In genomic region chr11:68386589-68387440, GRCm38 (mm10) we compare ENCODE assay signal across 8 mouse cellular contexts. TPM values are rescaled to one million over a fixed set of nuclear protein-coding genes. Genes with fewer than 3 reads are reported as not detected.
A peak's percentile ranks its signal among the peaks of the same experiment; 100 is the strongest.
DNase-seq lines count a peak whose midpoint lies in the region; ATAC-seq lines count a peak whose summit lies in the region.

No protein-coding gene starts in this region.

- peak overlapping the region; percentile 39 for H3K4me3 ChIP-seq in intestine, embryonic 14.5 days (ENCODE audit: low read depth, low read length)
- H3K4me3 ChIP-seq in liver, embryonic 13.5 days (replicated peaks), result peak overlapping the region; percentile 60
- H3K4me3 ChIP-seq in neural tube, embryonic 11.5 days (ENCODE audit: low read depth, low read length), result peak overlapping the region; percentile 67

- no peaks in the 10 kb centered on the region for H3K9me3 ChIP-seq in intestine, embryonic 14.5 days (ENCODE audit: control insufficient read depth, low read length)
- H3K9me3 ChIP-seq in liver, embryonic 13.5 days (replicated peaks), result no peaks in the 10 kb centered on the region
- no peaks in the 10 kb centered on the region for H3K9me3 ChIP-seq in neural tube, embryonic 11.5 days (ENCODE audit: control insufficient read depth, low read length)

- peaks cover 13% of the 10 kb centered on the region; the same call in 1 of the 2 replicates for H3K4me1 ChIP-seq in intestine, embryonic 14.5 days (replicated peaks; ENCODE audit: control insufficient read depth, insufficient read depth, low read length)
- H3K4me1 ChIP-seq in liver, embryonic 13.5 days (replicated peaks), result peaks cover 12% of the 10 kb centered on the region; the same call in 1 of the 2 replicates
- peaks cover 21% of the 10 kb centered on the region for H3K4me1 ChIP-seq in neural tube, embryonic 11.5 days (ENCODE audit: control insufficient read depth, insufficient read depth, low read length)

- H3K36me3 ChIP-seq in intestine, embryonic 14.5 days (ENCODE audit: control insufficient read depth, insufficient read depth, low read length), result no peaks in the 10 kb centered on the region
- no peaks in the 10 kb centered on the region for H3K36me3 ChIP-seq in liver, embryonic 13.5 days
- no peaks in the 10 kb centered on the region for H3K36me3 ChIP-seq in neural tube, embryonic 11.5 days (ENCODE audit: control insufficient read depth, insufficient read depth, low read length)

- WGBS in intestine, embryonic 14.5 days, result 2% methylated on average over 78 of the region's 90 CpGs
- WGBS in liver, embryonic 13.5 days (ENCODE audit: insufficient replicate concordance), result 2% methylated on average over 86 of the region's 90 CpGs
- 1% methylated on average over 64 of the region's 90 CpGs for WGBS in neural tube, embryonic 11.5 days

- ATAC-seq in cerebellum, adult (ENCODE audit: insufficient number of reproducible peaks, low FRiP score, low TSS enrichment), result no peak
- ATAC-seq in intestine, embryonic 14.5 days (replicated peaks; ENCODE audit: low FRiP score, low TSS enrichment, low read depth), result peak; percentile 45
- ATAC-seq in liver, embryonic 13.5 days (ENCODE audit: low read depth), result no peak
- ATAC-seq in neural tube, embryonic 11.5 days (ENCODE audit: insufficient read depth, low FRiP score, low TSS enrichment), result peak; percentile 43

- peaks cover 72% of the 10 kb centered on the region for H3K27me3 ChIP-seq in intestine, embryonic 14.5 days (replicated peaks; ENCODE audit: control insufficient read depth, insufficient read depth, low read length)
- H3K27me3 ChIP-seq in liver, embryonic 13.5 days, result peaks cover 97% of the 10 kb centered on the region
- H3K27me3 ChIP-seq in neural tube, embryonic 11.5 days (ENCODE audit: control insufficient read depth, insufficient read depth, low read length), result peaks cover 52% of the 10 kb centered on the region

- peak overlapping the region; percentile 61 for H3K9ac ChIP-seq in intestine, embryonic 14.5 days (ENCODE audit: low read length)
- 0 out of 2 replicates have a peak overlapping the region, but pooled peaks have one; percentile 6 for H3K9ac ChIP-seq in liver, embryonic 13.5 days
- peak overlapping the region; percentile 88 for H3K9ac ChIP-seq in neural tube, embryonic 11.5 days (ENCODE audit: low read length)

- H3K4me2 ChIP-seq in intestine, embryonic 14.5 days (ENCODE audit: low read length), result peak overlapping the region; percentile 70
- peak overlapping the region; percentile 72 for H3K4me2 ChIP-seq in liver, embryonic 13.5 days
- H3K4me2 ChIP-seq in neural tube, embryonic 11.5 days (ENCODE audit: low read depth), result peak overlapping the region; percentile 96

- peak; percentile 69 to 80 for DNase-seq in cerebellum, postnatal 10 days
- peak; percentile 51 to 56 for DNase-seq in cerebellum, postnatal 14 days
- DNase-seq in gastrocnemius, postnatal 4 days (ENCODE audit: low spot score in 2 of 2), result peak; percentile 55 to 69
- DNase-seq in intestine, embryonic 14.5 days (ENCODE audit: low spot score), result peak; percentile 86
- DNase-seq in liver, embryonic 13.5 days, result no peak
- DNase-seq in neural tube, embryonic 11.5 days (ENCODE audit: low spot score), result peak; percentile 85
- peak; percentile 32 to 52 for DNase-seq in thymus, postnatal 10 days (ENCODE audit: low spot score in 2 of 2)

- H3K27ac ChIP-seq in intestine, embryonic 14.5 days (ENCODE audit: low read depth), result peak overlapping the region; percentile 68
- no peak overlapping the region for H3K27ac ChIP-seq in liver, embryonic 13.5 days
- H3K27ac ChIP-seq in neural tube, embryonic 11.5 days (ENCODE audit: low read depth, low read length), result peak overlapping the region; percentile 91

RNA-seq across cellular contexts. Expression of gene Ntn1, which starts 13.8 kb away (rescaled TPM):
- total RNA-seq in gastrocnemius, postnatal 4 days (2021), result 10 to 100 TPM; 28.6 to 29.0 TPM
- polyA plus RNA-seq in intestine, embryonic 14.5 days (2014; fragmentation: Nextera tagmentation; extraction: Ambion mirVana), result 6.2 and 6.7 TPM in 2 replicates
- 0.21 and 0.24 TPM in 2 replicates for polyA plus RNA-seq in liver, embryonic 13.5 days (2015; fragmentation: Nextera tagmentation; extraction: Ambion mirVana)
- 10.0 and 11.5 TPM in 2 replicates for polyA plus RNA-seq in neural tube, embryonic 11.5 days (2014; fragmentation: Nextera tagmentation; extraction: Ambion mirVana)

RNA-seq across cellular contexts. Expression of gene Pik3r5, which starts 45.1 kb away (rescaled TPM):
- under 1 TPM; 0.78 to 0.80 TPM for total RNA-seq in gastrocnemius, postnatal 4 days (2021)
- polyA plus RNA-seq in intestine, embryonic 14.5 days (2014; fragmentation: Nextera tagmentation; extraction: Ambion mirVana), result 0.61 and 0.78 TPM in 2 replicates
- polyA plus RNA-seq in liver, embryonic 13.5 days (2015; fragmentation: Nextera tagmentation; extraction: Ambion mirVana), result 0.15 and 0.32 TPM in 2 replicates
- 1.2 and 2.1 TPM in 2 replicates for polyA plus RNA-seq in neural tube, embryonic 11.5 days (2014; fragmentation: Nextera tagmentation; extraction: Ambion mirVana)

Comparison
In these comparisons a context has a peak if more than half of its experiments do, and no peak if none do; other contexts are left out.
1. ATAC-seq: peak in intestine, embryonic 14.5 days (single experiment) and neural tube, embryonic 11.5 days (single experiment); none in cerebellum, adult (single experiment) and liver, embryonic 13.5 days (single experiment).
2. H3K9ac ChIP-seq: peak in every context shown above with its lines; median percentile 88 in neural tube, embryonic 11.5 days; 61 in intestine, embryonic 14.5 days; 6 in liver, embryonic 13.5 days.
3. Peak in every context shown above with its lines, with median percentiles within 50 percentile points of each other: H3K4me2 ChIP-seq and H3K4me3 ChIP-seq.